Mouse (Mus musculus): ENCODE measurements around the gene Vmn1r55.

DNA sequence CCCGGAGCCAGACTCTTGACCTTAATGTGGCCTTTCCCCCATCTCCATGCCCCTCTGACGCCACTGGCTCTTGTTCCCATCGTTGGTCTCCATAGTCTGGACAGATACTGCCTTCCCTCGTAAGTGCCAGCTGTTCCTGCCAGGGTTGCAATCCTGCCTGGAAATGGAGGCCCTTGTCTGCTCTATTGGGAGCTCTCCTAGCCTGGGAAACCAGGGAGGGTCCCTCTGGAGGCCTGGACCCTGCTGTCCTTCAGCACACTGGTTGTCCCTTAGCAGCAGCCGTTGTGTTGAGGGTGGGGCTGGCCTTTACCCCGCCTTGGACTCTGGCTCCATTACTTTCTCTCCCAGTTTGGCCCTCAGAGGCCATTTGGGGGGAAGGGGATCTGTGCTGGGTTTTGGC lies 57.1 kb downstream of the Vmn1r55 start:
- TF ChIP-seq CTCF (IDR thresholded peaks at IDR 0.05; ENCODE audit: borderline replicate concordance, control insufficient read depth, extremely low read depth, insufficient read depth, low read length, poor library complexity) (no peak), POLR2A (IDR thresholded peaks at IDR 0.05; ENCODE audit: control insufficient read depth, extremely low read depth, insufficient read depth, low read length, poor library complexity) (no peak)
